Mouse (Mus musculus) midbrain, embryonic 10.5 days (tissue): ENCODE measurements around the gene Insl3. TPM values are rescaled to one million over a fixed set of nuclear protein-coding genes. Genes with fewer than 3 reads are reported as not detected.
A peak's percentile ranks its signal among the peaks of the same experiment; 100 is the strongest.
"Not testable (repeated sequence)": the region's sequence is repeated elsewhere in the genome, so short reads cannot be mapped to it uniquely, and the experiment has no call there.

ENCODE experiments used
- DNase-seq: peaks from one replicate; pipeline ENCODE4 v3.0.0-alpha.2; 2017; ENCODE audit warnings: low spot score
- H3K27ac ChIP-seq: fragments of 300-500 bp; sonication (generic); replicated peaks from 2 replicates; pipeline ENCODE4 v1.5.1; 2016; ENCODE audit warnings: mild to moderate bottlenecking
- H3K27me3 ChIP-seq: fragments of 300-500 bp; sonication (generic); 2 replicates; pipeline ENCODE4 v1.6.1; 2016; ENCODE audit warnings: low read depth, mild to moderate bottlenecking; ENCODE audit not compliant: poor library complexity, severe bottlenecking
- H3K36me3 ChIP-seq: fragments of 300-500 bp; sonication (generic); 2 replicates; pipeline ENCODE4 v1.6.1; 2016; ENCODE audit warnings: mild to moderate bottlenecking, moderate library complexity
- H3K4me1 ChIP-seq: fragments of 300-500 bp; sonication (generic); 2 replicates; pipeline ENCODE4 v1.6.1; 2016
- H3K4me3 ChIP-seq: fragments of 300-500 bp; sonication (generic); 2 replicates; pipeline ENCODE4 v1.5.1; 2016; ENCODE audit warnings: mild to moderate bottlenecking, moderate library complexity
- H3K9me3 ChIP-seq: fragments of 300-500 bp; sonication (generic); replicated peaks from 2 replicates; pipeline ENCODE4 v1.6.1; 2016; ENCODE audit warnings: mild to moderate bottlenecking
- WGBS: fragments of 180-500 bp; shearing (Covaris S2); methylation state at CpG from one replicate; pipeline ENCODE4 v1.1.7; 2016; 5-methylcytosine and 5-hydroxymethylcytosine counted together
- polyA plus RNA-seq: library from polyadenylated mRNA; unstranded; fragments of >200 nt; fragmentation: Nextera tagmentation; extraction: Ambion mirVana; gene quantifications from 2 replicates; pipeline ENCODE4 v1.2.1, GENCODE M21; 2016

Gene Insl3
- polyA plus RNA-seq, 1 experiment from 2014 or later = 0.30 TPM

GRCm38 (mm10) chr8:71701414-71702086, 12.5 kb downstream of the Insl3 start, which contains the start of gene B3gnt3:
TSS of gene B3gnt3 (minus strand) at chr8:71701789.
- H3K27me3 ChIP-seq = peaks cover 88% of the 10 kb centered on the region
- H3K36me3 ChIP-seq = no peaks in the 10 kb centered on the region
- no peaks in the 10 kb centered on the region for H3K9me3 ChIP-seq
- WGBS = 18% methylated on average over 32 of the region's 34 CpGs
- no peak within 1 kb of the TSS for H3K27ac ChIP-seq
- peak within 1 kb of the TSS; percentile 35 for H3K4me3 ChIP-seq
- DNase-seq = no peak
- peaks cover 8% of the 10 kb centered on the region; the same call in 1 of the 2 replicates for H3K4me1 ChIP-seq

- no peaks in the 10 kb centered on the region for H3K36me3 ChIP-seq
- no peak for DNase-seq
- H3K4me3 ChIP-seq = no peak overlapping the region
- peaks cover 8% of the 10 kb centered on the region; the same call in 1 of the 2 replicates for H3K4me1 ChIP-seq
- no peak overlapping the region for H3K27ac ChIP-seq
- 37% methylated on average over 4 of the region's 4 CpGs for WGBS
- H3K27me3 ChIP-seq = peaks cover 85% of the 10 kb centered on the region
- no peaks in the 10 kb centered on the region for H3K9me3 ChIP-seq
Measured at GRCm38 (mm10) chr8:71702087-71702432, 13.0 kb downstream of the Insl3 start.

GRCm38 (mm10) chr8:71702923-71703322, 13.9 kb downstream of the Insl3 start:
- no peaks in the 10 kb centered on the region for H3K36me3 ChIP-seq
- peaks cover 8% of the 10 kb centered on the region; the same call in 1 of the 2 replicates for H3K4me1 ChIP-seq
- H3K4me3 ChIP-seq = no peak overlapping the region
- no peak overlapping the region for H3K27ac ChIP-seq
- H3K27me3 ChIP-seq = peaks cover 85% of the 10 kb centered on the region
- 80% methylated on average over 3 of the region's 3 CpGs for WGBS
- no peak for DNase-seq
- H3K9me3 ChIP-seq = no peaks in the 10 kb centered on the region

- not testable (repeated sequence) for H3K9me3 ChIP-seq, H3K36me3 ChIP-seq, H3K4me1 ChIP-seq, DNase-seq, H3K4me3 ChIP-seq, H3K27ac ChIP-seq
- H3K27me3 ChIP-seq = peaks cover 85% of the 10 kb centered on the region
Measured at GRCm38 (mm10) chr8:71703400-71703799, 14.4 kb downstream of the Insl3 start.

- Histone ChIP-seq H3K4me1 (peaks cover 16% of the 10 kb centered on the region), H3K9me3 (no peaks in the 10 kb centered on the region), H3K27ac (no peak overlapping the region), H3K27me3 (peaks cover 71% of the 10 kb centered on the region), H3K4me3 (no peak overlapping the region), H3K36me3 (peaks cover 6% of the 10 kb centered on the region; the same call in 1 of the 2 replicates)
- DNase-seq = peak; percentile 57
- 34% methylated on average over 8 of the region's 8 CpGs for WGBS
Measured at GRCm38 (mm10) chr8:71707874-71708273, 18.9 kb downstream of the Insl3 start.

GRCm38 (mm10) chr8:71709134-71709799, 20.3 kb downstream of the Insl3 start:
- Histone ChIP-seq H3K27me3 (peaks cover 57% of the 10 kb centered on the region), H3K4me1 (peaks cover 16% of the 10 kb centered on the region), H3K4me3 (peak overlapping the region; percentile 36), H3K27ac (no peak overlapping the region; the same call in 1 of the 2 replicates), H3K9me3 (no peaks in the 10 kb centered on the region), H3K36me3 (peaks cover 6% of the 10 kb centered on the region; the same call in 1 of the 2 replicates)
- no peak for DNase-seq
- WGBS = 43% methylated on average over 25 of the region's 25 CpGs

GRCm38 (mm10) chr8:71709800-71710446, 20.9 kb downstream of the Insl3 start:
- no peaks in the 10 kb centered on the region for H3K9me3 ChIP-seq
- H3K4me3 ChIP-seq = peak overlapping the region; percentile 36
- 22% methylated on average over 25 of the region's 25 CpGs for WGBS
- H3K27me3 ChIP-seq = peaks cover 51% of the 10 kb centered on the region
- peaks cover 16% of the 10 kb centered on the region for H3K4me1 ChIP-seq
- H3K27ac ChIP-seq = peak overlapping the region; percentile 6; the same call in 1 of the 2 replicates
- peaks cover 9% of the 10 kb centered on the region; the same call in 1 of the 2 replicates for H3K36me3 ChIP-seq
- DNase-seq = peak; percentile 86

GRCm38 (mm10) chr8:71711574-71711973, 22.6 kb downstream of the Insl3 start:
- WGBS = 83% methylated on average over 2 of the region's 2 CpGs
- no peak overlapping the region for H3K4me3 ChIP-seq
- H3K36me3 ChIP-seq = peaks cover 13% of the 10 kb centered on the region
- peaks cover 24% of the 10 kb centered on the region for H3K4me1 ChIP-seq
- no peaks in the 10 kb centered on the region for H3K9me3 ChIP-seq
- peaks cover 46% of the 10 kb centered on the region for H3K27me3 ChIP-seq
- H3K27ac ChIP-seq = no peak overlapping the region
- DNase-seq = no peak

GRCm38 (mm10) chr8:71715531-71715930, 26.5 kb downstream of the Insl3 start:
- Histone ChIP-seq H3K4me3 (no peak overlapping the region), H3K9me3 (no peaks in the 10 kb centered on the region), H3K27ac (no peak overlapping the region), H3K4me1 (peaks cover 35% of the 10 kb centered on the region), H3K36me3 (peaks cover 29% of the 10 kb centered on the region), H3K27me3 (peaks cover 11% of the 10 kb centered on the region)
- 50% methylated on average over 8 of the region's 8 CpGs for WGBS
- no peak for DNase-seq

GRCm38 (mm10) chr8:71716561-71717053, 27.6 kb downstream of the Insl3 start:
- WGBS = 87% methylated on average over 13 of the region's 13 CpGs

GRCm38 (mm10) chr8:71717096-71717495, 28.1 kb downstream of the Insl3 start:
- Histone ChIP-seq H3K4me3 (no peak overlapping the region), H3K4me1 (peaks cover 51% of the 10 kb centered on the region), H3K9me3 (no peaks in the 10 kb centered on the region), H3K27ac (0 out of 2 replicates have a peak overlapping the region, but pooled peaks have one; percentile 6), H3K36me3 (peaks cover 25% of the 10 kb centered on the region), H3K27me3 (no peaks in the 10 kb centered on the region; the same call in 1 of the 2 replicates)
- no peak for DNase-seq
- WGBS = 92% methylated on average over 12 of the region's 12 CpGs

More at GRCm38 (mm10) chr8:71716561-71717053, 27.6 kb downstream of the Insl3 start:
- 0 out of 2 replicates have a peak overlapping the region, but pooled peaks have one; percentile 6 for H3K27ac ChIP-seq
- peaks cover under 1% of the 10 kb centered on the region; the same call in 1 of the 2 replicates for H3K27me3 ChIP-seq
- H3K4me3 ChIP-seq = no peak overlapping the region
- no peak for DNase-seq
- peaks cover 46% of the 10 kb centered on the region for H3K4me1 ChIP-seq
- peaks cover 29% of the 10 kb centered on the region for H3K36me3 ChIP-seq
- no peaks in the 10 kb centered on the region for H3K9me3 ChIP-seq

GRCm38 (mm10) chr8:71718252-71718651, 29.2 kb downstream of the Insl3 start:
- Histone ChIP-seq H3K9me3 (no peaks in the 10 kb centered on the region), H3K4me1 (peaks cover 59% of the 10 kb centered on the region), H3K27me3 (peaks cover 5% of the 10 kb centered on the region; the same call in 1 of the 2 replicates), H3K36me3 (peaks cover 24% of the 10 kb centered on the region), H3K4me3 (no peak overlapping the region), H3K27ac (no peak overlapping the region; the same call in 1 of the 2 replicates)
- WGBS = 31% methylated on average over 3 of the region's 3 CpGs
- DNase-seq = no peak
